Mouse (Mus musculus) mouse embryonic stem cell (cell line): ENCODE data around the gene Cnga3.

Source experiments
- in situ Hi-C, 2 experiments: fragments of 300-500 bp; cut with MboI; formaldehyde crosslinking; loops; 1 replicate in 1 of 2; 3 replicates in 1 of 2; pipeline ENCODE4 v1.14.3; 2019 to 2020; ENCODE audit warnings: low sequenced_read_pairs in 2 of 2, low pct_unique_long_range_greater_than_20kb in 1 of 2, mixed read lengths in 1 of 2; ENCODE audit not compliant: unreplicated experiment in 1 of 2

The Cnga3 gene

DNA sequence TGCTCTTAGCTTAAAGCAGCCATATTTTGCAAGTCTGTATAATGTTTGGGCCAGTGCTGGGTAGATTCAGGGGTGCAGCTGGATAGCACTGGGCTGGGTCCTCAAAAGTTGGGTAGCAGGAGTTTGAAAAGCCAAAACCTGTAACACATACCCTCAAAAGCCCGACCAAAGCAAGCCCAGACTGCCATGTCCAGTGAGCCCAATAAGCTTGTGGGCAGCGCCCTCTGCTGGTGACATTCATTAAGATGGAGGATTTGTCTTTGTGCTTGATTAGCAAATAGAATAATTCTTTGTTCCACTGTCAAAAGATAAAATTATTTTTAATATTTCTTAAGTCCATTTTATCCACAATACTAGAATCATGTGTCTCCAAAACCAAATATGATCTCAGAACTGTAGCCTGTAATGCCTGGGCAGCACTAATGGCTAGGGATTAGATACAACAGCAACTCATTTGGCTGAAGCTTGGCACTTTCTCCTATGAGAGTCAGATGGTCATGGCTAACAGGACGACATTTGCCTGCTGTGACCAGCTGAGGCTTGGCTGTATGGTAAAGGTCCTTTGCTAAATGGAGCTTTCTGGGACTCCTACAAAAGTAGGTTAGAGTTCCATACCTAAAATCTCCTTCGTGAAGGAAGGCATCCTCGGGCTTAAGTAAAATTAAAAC, 36.5 kb downstream of the Cnga3 start:
- in situ Hi-C loops = no loop called here

DNA sequence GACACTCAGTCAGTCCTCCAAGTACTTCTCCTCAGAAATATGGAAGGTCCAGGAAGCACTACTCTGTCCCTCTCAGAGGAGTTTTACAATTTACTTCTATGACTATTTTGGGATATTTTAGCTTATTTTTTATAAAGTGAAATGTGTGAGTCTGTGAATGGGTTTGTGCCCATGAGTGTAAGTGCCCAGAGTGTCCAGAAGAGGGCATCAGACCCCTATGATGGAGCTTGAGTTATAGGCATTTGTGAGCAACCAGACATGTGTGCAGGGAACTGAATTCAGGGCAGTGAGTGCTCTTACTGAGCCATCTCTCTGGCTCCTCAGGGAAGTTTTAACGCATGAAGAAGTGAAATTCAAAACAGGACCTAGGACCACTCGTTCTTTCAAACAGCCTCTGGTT, 44.2 kb downstream of the Cnga3 start:
- in situ Hi-C loops = no loop called here

DNA sequence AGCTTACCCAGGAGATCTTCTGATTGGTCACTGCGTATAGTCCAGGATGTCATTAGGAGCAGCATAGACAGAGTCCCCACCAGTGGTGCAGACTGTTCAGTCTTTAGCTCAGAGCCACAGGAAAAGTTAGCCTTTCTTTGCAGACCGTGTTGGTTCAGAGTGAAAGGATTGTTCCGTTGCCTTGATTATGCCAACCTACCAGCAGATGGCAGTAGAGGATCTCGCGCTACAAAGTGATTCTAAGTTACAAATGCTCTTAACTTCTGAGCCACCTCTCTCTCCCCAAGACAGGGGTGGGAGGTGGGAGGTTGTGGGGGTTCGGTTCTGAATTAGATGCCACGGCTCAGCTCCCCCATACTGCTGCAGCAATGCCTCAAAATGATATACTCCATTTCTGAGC, 58.2 kb downstream of the Cnga3 start:
- in situ Hi-C loops = loop anchor here (5.0 to 10.0 kb wide), 3 partner anchors 130 to 362 kb away; no protein-coding TSS in a partner anchor

GRCm38 (mm10) chr1:37286556-37286955, 72.3 kb downstream of the Cnga3 start:
- in situ Hi-C loops = no loop called here

- in situ Hi-C loops = no loop called here
Observed at GRCm38 (mm10) chr1:37287748-37288147, 73.5 kb downstream of the Cnga3 start.

- in situ Hi-C loops = no loop called here
Observed at GRCm38 (mm10) chr1:37288181-37288935, 74.1 kb downstream of the Cnga3 start.

- in situ Hi-C loops = no loop called here
Observed at GRCm38 (mm10) chr1:37288941-37289340, 74.7 kb downstream of the Cnga3 start.

DNA sequence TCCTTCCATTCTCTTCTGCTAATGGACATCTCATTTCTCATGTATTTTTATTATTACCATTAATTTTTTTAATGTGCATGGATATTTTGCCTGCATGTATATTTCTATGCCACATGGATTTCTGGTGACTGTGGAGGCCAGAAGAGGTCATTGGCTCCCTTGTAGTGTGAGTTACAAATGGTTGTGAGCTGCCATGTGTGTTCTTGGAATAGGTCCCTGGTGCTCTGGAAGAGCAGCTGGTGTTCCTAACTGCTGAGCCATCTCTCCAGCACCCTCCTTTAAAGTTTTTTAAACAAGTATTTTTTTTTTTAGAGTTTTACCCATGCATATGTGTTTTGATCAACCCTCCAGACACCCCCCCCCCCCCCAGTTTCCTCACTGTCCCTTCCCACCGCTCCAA, 82.2 kb downstream of the Cnga3 start:
- in situ Hi-C loops = no loop called here

DNA sequence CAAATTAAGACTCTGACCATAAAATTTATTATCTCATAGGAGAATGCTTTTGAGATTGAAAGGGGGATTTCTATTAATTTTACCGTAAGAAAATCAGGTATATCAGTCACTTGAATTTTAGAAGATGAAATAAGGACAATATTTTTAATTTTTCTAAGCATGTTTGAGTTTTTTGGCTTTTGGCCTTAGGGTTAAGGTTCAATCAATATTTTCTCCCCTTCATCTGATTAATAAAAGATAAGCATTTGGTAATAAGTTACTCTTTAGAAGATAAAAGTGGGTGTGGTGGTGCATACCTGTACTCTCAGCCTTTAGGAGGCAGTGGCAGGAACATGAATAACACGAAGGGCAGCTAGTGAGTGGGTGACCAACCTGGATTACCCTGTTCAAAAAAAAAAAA, 84.7 kb downstream of the Cnga3 start:
- in situ Hi-C loops = no loop called here

GRCm38 (mm10) chr1:37299540-37300491, 85.6 kb downstream of the Cnga3 start, which contains the start of gene Inpp4a:
Gene Inpp4a, plus strand, starts transcription at chr1:37299865.
- in situ Hi-C loops = no loop called here

DNA sequence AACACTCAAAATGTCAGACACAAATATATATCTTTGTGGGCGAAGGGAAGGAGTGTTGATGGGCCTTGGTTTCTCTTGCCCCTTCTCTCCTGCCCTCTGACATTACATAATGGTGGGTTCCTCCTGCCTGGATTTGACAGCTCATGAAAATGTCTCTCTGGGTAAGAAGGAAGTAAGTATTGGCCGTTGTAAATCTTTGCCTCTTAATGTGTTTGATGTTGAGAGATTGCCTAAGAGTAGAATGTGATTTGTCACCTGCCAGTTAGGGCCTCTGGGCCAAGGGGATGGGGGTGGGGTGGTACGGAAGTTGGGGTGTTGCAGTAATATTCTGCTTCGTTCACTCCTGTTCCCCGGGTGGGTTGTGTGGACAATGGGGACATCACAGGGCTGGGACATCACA, 86.4 kb downstream of the Cnga3 start:
- in situ Hi-C loops = no loop called here

GRCm38 (mm10) chr1:37302801-37303200, 88.6 kb downstream of the Cnga3 start:
- in situ Hi-C loops = no loop called here

DNA sequence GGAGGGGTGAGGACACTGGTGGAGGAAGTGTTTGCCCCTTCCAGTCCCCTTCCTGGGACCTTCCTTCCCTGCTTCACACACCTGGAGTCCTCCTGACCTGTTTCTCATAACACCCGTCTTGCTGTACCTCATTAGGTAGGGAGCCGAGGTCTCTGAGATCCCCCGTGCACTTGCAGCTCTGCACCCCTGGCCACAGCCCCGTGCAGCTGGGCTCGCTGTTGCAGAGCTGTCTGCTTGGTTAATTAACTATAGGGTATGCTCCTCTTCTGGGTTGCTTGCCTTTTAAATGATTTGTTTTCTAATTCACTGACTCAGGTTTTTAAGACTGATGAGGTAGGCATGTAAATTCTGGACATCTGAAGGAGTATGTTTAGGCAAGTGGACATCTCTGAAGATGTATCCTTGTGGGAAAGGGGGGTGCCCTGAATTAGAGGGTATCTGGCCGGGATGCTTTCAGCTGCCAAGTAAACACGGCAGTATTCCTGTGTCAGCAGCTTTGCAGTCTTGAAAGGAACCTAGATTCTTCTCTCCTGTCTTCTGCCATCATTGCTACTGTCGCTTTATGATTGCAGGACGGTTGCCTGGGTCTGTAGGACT, 91.6 kb downstream of the Cnga3 start:
- in situ Hi-C loops = no loop called here

- in situ Hi-C loops = no loop called here
Observed at GRCm38 (mm10) chr1:37307586-37307985, 93.4 kb downstream of the Cnga3 start.

- in situ Hi-C loops = no loop called here
Observed at GRCm38 (mm10) chr1:37308021-37308742, 93.9 kb downstream of the Cnga3 start.

DNA sequence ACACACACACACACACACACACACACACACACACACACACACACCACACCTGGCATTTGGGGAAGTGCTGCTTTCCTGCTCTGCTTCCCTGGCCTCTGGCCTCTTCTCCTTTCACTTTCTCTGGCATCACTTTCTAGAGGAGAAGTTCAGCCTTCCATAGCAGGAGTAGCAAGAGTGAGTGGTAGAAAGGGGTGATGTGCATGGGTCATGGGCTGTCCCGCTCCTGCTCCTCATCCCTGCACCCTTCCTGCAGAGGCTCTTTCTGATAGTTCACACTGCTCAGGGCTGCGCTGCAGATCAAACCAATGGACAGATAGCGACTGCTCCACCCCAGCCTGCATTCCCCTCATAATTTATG, 94.5 kb downstream of the Cnga3 start:
- in situ Hi-C loops = no loop called here

DNA sequence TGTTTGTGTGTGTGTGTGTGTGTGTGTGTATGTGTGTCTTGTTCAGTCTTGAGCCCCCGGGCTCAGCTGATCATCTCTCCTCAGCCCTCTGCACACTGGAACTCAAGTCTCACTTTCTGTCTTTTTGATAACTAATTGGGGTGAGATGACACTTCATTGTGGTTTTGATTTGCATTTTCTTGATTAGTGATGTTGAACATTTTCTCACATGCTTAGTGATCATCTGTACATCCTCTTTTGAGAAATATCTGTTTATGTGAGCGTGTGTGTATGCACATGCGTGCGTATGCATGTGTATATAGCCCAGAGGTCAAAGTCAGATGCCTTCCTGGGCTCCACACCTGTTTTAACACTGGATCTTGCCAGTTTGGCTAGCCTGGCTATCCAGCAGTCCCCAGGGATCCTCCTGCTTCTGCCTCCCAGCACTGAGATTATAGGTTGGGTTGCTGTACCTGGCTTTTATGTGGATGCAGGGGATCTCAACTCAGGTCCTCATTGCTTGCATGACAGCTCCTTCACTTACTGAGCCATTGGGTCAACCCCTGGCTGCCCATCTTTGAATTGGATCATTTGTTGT, 95.8 kb downstream of the Cnga3 start:
- in situ Hi-C loops = no loop called here
